Mouse (Mus musculus): ENCODE data around the gene Pls3.
"Not testable (repeated sequence)": the region's sequence is repeated elsewhere in the genome, so short reads cannot be mapped to it uniquely, and the experiment has no call there.

Pls3 gene

DNA sequence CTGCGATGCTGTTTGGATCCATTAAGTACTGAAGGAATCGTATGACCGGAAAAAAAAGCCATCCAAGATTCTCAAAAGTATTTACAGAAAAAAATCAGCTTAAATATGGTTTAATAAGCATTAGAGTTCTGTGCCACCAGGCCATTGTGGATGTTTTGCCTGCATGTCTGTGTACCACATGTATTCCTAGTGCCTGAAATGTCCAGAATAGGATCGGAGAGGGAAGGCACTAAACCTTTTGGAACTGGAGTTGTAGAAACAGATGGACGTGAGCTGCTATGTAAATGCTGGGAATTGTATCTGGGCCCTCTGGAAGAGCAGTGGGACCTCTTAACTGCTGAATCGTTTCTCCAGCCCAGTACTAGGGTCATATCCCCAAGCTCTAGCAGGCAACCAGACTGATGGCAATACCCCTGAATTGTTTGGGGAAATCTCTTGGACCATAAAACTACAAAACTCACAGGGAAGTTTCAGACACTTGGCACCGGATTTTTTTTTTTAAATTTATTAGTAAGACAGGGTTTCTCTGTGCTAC lies 110.1 kb downstream of the Pls3 start:
- DNase-seq = no peak

DNA sequence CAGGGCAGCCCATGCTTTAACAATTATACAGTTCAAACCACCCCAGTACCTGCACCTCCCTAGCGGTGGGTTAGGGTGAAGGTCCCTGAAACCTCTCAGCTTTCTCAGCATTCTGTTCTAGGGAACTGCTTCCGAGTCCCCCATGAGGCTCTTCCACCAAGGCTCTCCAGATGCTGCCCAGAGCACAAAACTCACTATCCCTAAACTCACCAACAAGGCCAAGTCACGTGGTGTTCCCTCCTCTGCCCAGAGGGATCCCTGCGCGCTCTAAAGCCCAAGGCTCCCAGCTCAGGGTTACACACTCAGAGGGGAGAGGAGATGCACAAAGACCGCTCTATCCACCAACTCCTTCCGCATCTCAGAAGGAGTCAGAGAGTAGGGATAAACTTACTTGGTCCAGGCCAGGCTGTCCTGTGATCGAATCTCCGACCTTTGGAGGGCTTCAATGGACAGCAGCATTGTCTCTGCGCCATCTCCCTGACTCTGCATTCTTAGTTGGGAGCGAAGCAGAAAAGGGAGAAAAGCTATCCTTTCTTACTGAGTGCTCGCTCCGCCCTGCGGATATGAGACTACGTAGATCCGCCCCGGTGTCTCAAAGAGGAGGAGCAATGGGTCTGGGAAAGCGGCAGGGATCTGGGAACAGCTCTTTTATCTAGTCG lies 110.7 kb downstream of the Pls3 start:
- peak; percentile 51 for DNase-seq

DNA sequence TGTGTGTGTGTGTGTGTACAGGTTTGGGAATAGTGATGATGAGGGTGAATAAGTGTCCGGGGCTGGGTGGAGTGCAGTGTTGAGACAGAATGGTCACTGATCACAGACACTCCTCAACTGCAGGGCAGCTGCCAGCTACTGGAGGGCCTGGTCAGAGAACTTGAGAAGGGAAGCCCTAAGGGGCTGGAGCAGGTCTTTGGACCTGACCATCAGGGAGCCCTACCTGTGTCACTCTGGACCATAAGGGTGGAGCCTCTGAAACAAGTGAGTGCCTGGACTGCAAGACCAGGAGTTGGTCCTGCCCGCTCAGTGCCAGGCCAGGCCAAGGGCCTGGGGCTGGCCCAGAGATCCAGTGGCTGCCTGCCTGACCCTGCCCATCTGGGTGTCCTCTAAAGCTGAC lies 115.5 kb downstream of the Pls3 start:
- DNase-seq = not testable (repeated sequence)

DNA sequence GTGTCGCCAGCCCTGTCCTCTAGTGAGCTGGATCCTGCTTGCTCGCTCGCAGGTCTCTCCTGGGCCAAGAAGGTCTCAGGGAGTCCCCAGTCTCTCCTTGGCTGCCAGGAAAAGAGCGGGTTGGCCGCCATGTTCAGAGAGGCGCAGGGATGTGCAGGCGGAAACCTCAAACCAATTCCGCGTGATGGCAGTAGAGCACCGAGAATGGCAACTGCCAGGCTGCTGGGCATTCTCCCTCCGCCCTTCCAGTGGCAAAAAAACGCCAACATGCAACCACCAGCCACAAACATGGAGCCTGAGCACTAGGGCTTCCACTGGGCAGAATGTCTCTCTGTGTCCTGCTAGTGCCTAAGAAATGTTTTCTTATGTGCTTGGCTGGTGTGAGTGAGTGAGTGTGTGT lies 115.9 kb downstream of the Pls3 start:
- peak; percentile 81 for DNase-seq

DNA sequence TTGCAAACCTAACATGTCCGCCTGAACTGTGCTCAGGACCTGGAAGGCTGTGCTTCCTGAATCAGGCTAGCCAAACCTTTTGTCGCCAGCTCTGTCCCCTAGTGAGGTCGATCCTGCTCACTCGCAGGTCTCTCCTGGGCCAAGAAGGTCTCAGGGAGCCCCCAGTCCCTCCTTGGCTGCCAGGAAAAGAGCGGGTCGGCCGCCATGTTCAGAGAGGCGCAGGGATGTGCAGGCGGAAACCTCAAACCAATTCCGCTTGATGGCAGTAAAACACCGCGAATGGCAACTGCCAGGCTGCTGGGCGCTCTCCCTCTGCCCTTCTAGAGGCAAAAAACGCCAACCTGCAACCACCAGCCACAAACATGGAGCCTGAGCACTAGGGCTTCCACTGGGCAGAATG lies 117.0 kb downstream of the Pls3 start:
- DNase-seq = peak; percentile 58

DNA sequence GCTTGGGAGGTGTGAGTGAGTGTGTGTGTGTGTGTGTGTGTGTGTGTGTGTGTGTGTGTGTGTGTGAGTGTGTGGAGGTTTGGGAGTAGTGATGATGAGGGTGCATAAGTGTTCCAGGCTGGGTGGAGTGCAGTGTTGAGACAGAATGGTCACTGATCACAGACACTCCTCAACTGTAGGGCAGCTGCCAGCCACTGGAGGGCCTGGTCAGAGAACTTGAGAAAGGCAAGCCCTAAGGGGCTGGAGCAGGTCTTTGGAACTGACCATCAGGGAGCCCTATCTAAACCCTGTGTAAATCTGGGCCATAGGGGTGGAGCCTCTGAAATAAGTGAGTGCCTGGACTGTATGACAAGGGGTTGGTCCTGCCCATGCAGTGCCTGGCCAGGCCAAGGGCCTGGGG lies 120.5 kb downstream of the Pls3 start:
- not testable (repeated sequence) for DNase-seq

DNA sequence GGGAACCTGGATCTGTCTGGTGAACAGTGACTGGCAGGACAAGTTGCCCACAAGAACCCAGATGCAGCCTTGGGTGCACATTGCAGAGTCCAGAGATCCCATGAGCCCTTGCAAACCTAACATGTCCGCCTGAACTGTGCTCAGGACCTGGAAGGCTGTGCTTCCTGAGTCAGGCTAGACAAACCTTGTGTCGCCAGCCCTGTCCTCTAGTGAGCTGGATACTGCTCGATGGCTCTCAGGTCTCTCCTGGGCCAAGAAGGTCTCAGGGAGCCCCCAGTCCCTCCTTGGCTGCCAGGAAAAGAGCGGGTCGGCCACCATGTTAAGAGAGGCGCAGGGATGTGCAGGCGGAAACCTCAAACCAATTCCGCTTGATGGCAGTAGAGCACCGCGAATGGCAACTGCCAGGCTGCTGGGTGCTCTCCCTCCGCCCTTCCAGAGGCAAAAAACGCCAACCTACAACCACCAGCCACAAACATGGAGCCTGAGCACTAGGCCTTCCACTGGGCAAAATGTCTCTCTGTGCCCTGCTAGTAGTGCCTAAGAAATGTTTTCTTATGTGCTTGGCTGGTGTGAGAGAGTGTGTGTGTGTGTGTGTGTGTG lies 124.8 kb downstream of the Pls3 start:
- peak; percentile 52 for DNase-seq

DNA sequence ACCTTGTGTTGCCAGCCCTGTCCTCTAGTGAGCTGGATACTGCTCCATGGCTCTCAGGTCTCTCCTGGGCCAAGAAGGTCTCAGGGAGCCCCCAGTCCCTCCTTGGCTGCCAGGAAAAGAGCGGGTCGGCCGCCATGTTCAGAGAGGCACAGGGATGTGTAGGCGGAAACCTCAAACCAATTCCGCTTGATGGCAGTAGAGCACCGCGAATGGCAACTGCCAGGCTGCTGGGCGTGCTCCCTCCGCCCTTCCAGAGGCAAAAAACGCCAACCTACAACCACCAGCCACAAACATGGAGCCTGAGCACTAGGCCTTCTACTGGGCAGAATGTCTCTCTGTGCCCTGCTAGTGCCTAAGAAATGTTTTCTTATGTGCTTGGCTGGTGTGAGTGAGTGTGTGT lies 125.7 kb downstream of the Pls3 start:
- peak; percentile 73 for DNase-seq

DNA sequence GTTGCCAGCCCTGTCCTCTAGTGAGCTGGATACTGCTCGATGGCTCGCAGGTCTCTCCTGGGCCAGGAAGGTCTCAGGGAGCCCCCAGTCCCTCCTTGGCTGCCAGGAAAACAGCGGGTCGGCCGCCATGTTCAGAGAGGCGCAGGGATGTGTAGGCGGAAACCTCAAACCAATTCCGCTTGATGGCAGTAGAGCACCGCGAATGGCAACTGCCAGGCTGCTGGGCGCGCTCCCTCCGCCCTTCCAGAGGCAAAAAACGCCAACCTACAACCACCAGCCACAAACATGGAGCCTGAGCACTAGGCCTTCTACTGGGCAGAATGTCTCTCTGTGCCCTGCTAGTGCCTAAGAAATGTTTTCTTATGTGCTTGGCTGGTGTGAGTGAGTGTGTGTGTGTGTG lies 130.5 kb downstream of the Pls3 start:
- peak; percentile 81 for DNase-seq

DNA sequence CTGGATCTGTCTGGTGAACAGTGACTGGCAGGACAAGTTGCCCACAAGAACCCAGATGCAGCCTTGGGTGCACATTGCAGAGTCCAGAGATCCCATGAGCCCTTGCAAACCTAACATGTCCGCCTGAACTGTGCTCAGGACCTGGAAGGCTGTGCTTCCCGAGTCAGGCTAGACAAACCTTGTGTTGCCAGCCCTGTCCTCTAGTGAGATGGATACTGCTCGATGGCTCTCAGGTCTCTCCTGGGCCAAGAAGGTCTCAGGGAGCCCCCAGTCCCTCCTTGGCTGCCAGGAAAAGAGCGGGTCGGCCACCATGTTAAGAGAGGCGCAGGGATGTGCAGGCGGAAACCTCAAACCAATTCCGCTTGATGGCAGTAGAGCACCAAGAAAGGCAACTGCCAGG lies 135.5 kb downstream of the Pls3 start:
- not testable (repeated sequence) for DNase-seq
